Mouse (Mus musculus): Measurements from ENCODE around the gene Angel1.

Angel1 gene

DNA sequence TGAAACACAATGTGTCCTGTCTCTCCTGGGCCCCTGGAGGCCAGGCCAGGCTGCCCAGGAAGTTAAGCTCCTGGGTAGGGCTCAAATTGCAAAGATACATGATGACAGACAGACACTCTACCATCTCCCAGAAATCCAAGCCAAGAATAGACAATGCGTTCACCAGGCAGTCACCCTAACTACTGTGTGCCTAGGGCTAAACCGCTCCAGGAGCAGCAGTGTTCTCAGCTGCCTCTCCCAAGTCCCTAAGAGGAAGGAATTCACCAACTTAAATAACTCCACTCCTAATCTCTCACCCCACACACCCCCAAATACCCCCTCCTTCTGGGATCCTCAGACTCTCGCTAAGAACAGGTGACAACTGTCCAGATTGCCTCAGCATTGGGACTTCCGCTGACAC is 54.2 kb downstream of the Angel1 start:
- TF ChIP-seq GATA4 (IDR thresholded peaks at IDR 0.05; ENCODE audit: insufficient replicate concordance, low read length): no peak

DNA sequence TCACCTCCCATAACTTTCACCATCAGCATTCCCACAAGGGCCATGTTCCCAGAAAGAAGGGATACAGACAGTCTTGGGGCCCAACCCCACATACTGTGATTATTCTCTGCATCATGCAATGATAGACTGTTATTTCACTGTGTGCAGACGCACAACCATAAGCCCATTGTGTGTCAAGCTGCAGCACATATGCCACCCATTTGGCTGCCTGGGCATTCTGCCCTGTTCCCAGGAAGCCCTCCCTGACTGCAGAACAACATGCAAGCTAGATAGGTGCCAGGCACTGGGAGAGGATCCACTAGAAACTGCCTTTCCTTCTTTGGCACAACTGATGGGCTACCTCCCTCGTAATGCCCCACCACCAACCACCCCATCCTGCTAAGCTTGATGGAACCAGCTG is 57.9 kb downstream of the Angel1 start:
- no peak for TF ChIP-seq GATA4 (IDR thresholded peaks at IDR 0.05; ENCODE audit: insufficient replicate concordance, low read length)

DNA sequence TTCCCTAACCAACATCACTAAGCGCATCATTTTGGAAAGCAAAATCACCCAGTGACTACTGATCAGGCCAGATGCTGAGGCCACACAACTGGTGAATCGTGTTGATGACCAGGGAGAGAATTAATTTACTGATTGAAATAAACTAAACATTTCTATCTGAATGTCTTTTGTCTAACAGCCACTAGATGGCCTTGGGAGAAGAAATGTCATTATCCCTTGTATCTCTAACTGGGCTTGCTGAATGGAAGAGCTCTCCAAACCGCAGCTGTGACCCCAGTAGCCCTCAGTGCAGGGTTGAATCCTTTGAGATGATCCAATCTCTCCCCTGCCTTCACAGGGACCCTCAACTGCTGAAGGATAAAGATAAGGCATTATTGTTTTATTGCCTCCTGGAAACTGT is 60.6 kb downstream of the Angel1 start:
- no peak for TF ChIP-seq GATA4 (IDR thresholded peaks at IDR 0.05; ENCODE audit: insufficient replicate concordance, low read length)

DNA sequence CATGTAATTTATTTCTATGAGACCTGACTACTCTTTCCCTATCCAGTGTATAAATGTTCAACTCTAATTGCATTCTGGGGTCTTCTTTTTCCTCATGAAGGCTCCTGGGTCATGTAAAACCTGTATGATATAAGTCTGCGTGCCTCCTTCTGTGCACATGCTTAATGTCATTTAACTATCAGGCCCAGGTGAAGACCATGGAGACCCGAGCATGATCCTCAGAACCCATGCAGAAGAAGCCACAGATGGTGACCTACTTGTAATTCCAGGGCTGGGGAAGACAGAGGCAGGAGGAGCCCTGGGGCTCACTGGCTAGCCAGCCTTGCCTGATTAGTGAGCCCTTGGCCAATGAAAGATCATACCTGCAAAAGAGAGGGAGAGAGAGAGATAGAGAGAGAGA is 65.8 kb downstream of the Angel1 start:
- TF ChIP-seq GATA4 (IDR thresholded peaks at IDR 0.05; ENCODE audit: insufficient replicate concordance, low read length): no peak

DNA sequence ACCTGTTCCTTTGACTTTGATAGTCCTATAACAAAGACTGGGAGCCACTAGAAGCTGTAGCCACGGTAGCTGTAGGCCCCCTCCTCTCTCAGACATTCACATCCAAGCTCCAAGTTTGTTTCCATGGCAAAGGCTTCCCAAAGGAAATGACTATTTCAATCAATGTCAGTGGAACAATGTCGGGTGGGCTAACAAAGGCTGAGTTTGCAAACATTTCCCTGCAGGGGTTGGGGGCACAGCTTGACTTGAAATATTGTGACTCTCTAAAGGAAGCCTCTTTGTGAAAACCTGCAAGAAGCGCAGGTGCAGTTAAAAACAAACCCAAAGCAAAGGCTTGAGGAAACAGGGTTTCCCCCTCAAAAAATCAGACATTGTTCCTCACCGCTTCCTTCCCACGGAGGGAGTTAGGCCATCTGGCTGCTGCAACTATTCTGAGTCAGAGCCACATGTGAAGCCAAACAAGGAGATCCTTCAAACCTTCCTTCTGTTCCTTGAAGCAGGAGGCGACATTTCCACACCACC is 66.8 kb downstream of the Angel1 start:
- no peak for TF ChIP-seq GATA4 (IDR thresholded peaks at IDR 0.05; ENCODE audit: insufficient replicate concordance, low read length)

DNA sequence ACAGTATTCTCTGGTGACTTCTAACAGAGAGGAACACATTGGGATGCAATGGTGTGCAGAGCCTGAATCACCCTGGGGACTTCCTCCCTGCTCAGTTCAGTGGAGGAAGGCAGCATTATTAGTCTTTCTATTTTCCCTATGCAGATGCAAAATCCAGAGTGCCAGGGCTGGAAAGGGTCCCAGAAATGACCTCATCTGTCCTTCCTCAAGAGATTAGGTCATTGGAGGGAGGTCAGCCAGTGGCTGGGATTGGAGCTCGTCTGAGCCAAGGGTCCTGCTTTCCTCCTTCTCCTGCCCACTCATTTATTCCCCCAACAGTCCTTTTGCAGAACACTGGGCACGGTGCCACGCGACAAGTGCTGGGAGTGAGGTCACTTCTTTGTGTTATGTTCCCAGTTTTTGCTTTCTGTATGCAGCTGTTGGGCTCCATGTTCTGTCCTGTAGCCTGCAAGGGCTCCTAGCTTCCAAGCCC is 73.7 kb downstream of the Angel1 start:
- peak; percentile 34; the same call in 1 of the 2 replicates for TF ChIP-seq GATA4 (IDR thresholded peaks at IDR 0.05; ENCODE audit: insufficient replicate concordance, low read length)

DNA sequence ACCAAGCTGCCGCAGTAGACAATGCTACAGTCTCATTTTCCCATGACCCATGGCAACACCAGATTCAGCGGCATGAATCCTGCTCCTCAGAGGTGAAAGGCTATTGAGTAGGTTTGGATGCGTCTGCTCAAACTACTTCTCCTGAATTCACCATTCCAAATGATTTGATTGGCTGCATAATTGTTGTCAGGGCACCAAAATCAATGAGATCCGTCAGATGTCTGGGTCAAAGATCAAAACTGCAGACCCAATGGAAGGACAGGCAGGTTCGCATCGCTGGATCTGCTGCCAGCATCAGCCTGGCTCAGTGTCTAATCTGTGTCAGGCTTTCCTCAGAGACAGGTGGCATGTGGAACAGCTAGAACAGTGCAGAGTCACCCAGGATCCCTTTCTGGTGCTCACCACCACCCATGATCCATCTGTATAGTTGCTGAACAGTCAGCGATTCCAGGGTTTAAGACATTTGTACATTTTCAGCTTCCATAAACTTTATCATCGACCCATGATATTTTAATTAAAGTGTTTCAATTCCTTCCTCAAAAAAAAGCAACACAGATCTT is 74.9 kb downstream of the Angel1 start:
- TF ChIP-seq GATA4 (IDR thresholded peaks at IDR 0.05; ENCODE audit: insufficient replicate concordance, low read length): no peak

Measured in liver, adult (tissue).